8 mouse cellular contexts compared by ENCODE assay signal in the genomic region with DNA sequence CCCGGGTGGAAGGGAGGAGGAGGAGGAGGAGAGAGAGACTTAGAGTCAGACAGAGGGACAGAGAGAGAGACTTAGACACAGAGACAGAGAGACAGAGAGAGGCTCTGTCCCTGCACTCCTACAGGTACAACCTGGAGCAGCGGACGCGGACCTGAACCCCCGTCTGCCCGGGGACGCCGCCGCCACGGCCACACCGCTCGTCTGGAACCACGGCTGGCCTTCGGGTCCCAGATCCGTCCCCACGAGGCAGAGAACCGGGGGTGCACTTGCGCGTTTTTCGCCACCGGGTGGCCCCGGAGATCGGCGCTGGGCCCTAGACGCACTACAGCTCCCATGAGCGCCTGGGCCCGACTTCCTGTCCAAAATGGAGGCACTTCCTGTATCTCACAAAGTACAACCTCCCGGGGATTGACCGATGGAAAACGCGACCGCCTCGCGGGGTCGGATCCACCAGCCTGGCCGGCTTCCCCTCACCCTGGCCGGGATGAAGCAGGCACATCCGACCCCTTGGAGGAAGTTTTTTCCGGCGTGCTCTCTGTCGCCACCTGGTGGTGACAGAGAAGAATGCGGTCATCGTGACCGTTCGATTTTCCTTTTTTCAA. TPM values are rescaled to one million over a fixed set of nuclear protein-coding genes. Genes with fewer than 3 reads are reported as not detected.
A peak's percentile ranks its signal among the peaks of the same experiment; 100 is the strongest.
DNase-seq lines count a peak whose midpoint lies in the region; ATAC-seq and TF ChIP-seq lines count a peak whose summit lies in the region.
"Not testable (repeated sequence)": the region's sequence is repeated elsewhere in the genome, so short reads cannot be mapped to it uniquely, and the experiment has no call there.

A gene (minus strand): TSS at position 324 of the 602 bp plus-strand sequence.

- peak; percentile 76 to 88 (median 76) for TF ChIP-seq CTCF in MEL (IDR thresholded peaks at IDR 0.05 in 2 of 3, conservative IDR thresholded peaks at IDR 0.05 in 1 of 3; ENCODE audit: control insufficient read depth in 1 of 3, insufficient read depth in 1 of 3, low read depth in 2 of 3, low read length in 3 of 3, poor library complexity in 1 of 3, severe bottlenecking in 1 of 3)

- H3K36me3 ChIP-seq in MEL (ENCODE audit: control insufficient read depth in 1 of 2, insufficient read depth in 2 of 2, low read length in 2 of 2) = not testable (repeated sequence)
- peaks cover 12% of the 10 kb centered on the region for H3K36me3 ChIP-seq in hindbrain, embryonic 13.5 days

- H3K9me3 ChIP-seq in MEL (replicated peaks; ENCODE audit: insufficient read depth, low read length); hindbrain, embryonic 13.5 days: not testable (repeated sequence)

- H3K9ac ChIP-seq in MEL (ENCODE audit: control insufficient read depth, low read depth, low read length, poor library complexity, severe bottlenecking) = not testable (repeated sequence)
- H3K9ac ChIP-seq in hindbrain, embryonic 13.5 days = peak within 1 kb of the TSS; percentile 16

- H3K4me2 ChIP-seq in hindbrain, embryonic 13.5 days = peak within 1 kb of the TSS; percentile 34

- peak; percentile 30 for TF ChIP-seq RAD21 in MEL (IDR thresholded peaks at IDR 0.05; ENCODE audit: low read depth, low read length)

- not testable (repeated sequence) for H3K79me2 ChIP-seq in MEL (ENCODE audit: control insufficient read depth, insufficient read depth, low read length, poor library complexity)

- TF ChIP-seq POLR2A in MEL (IDR thresholded peaks at IDR 0.05; ENCODE audit: control insufficient read depth in 1 of 2, insufficient read depth in 1 of 2, low read depth in 1 of 2, low read length in 2 of 2, poor library complexity in 1 of 2) = not testable (repeated sequence)

- peak within 1 kb of the TSS; percentile 10 to 47; a peak in 3 of 4 replicates for H3K4me3 ChIP-seq in MEL (ENCODE audit: control insufficient read depth in 1 of 2, insufficient read depth in 1 of 2, low read depth in 2 of 2, low read length in 2 of 2)
- peak within 1 kb of the TSS; percentile 35 for H3K4me3 ChIP-seq in hindbrain, embryonic 13.5 days

- peak; percentile 75 for DNase-seq in MEL (ENCODE audit: low read depth, low spot score)
- peak; percentile 92 to 93 for DNase-seq in cerebellum, postnatal 10 days
- peak; percentile 92 to 95 for DNase-seq in frontal cortex, postnatal 14 days (ENCODE audit: low spot score in 2 of 2)
- peak; percentile 86 to 90 for DNase-seq in layer of hippocampus, postnatal 36 days
- peak; percentile 91 for DNase-seq in lung, postnatal 25 days (ENCODE audit: low spot score)
- peak; percentile 55 for DNase-seq in retina, adult 2 months (ENCODE audit: low read depth, low spot score)
- peak; percentile 90 for DNase-seq in thymus, postnatal 25 days

- WGBS in hindbrain, embryonic 13.5 days = 42% methylated on average over 45 of the region's 45 CpGs

- not testable (repeated sequence) for H3K27me3 ChIP-seq in MEL (ENCODE audit: control insufficient read depth in 1 of 2, insufficient read depth in 2 of 2, low read length in 2 of 2); hindbrain, embryonic 13.5 days

- H3K27ac ChIP-seq in MEL (ENCODE audit: control insufficient read depth, low read depth, low read length) = not testable (repeated sequence)
- peak within 1 kb of the TSS; percentile 52 for H3K27ac ChIP-seq in hindbrain, embryonic 13.5 days

- not testable (repeated sequence) for TF ChIP-seq EP300 in MEL (IDR thresholded peaks at IDR 0.05; ENCODE audit: low read depth in 1 of 2, low read length in 2 of 2)

- ATAC-seq in hindbrain, embryonic 13.5 days (ENCODE audit: low FRiP score) = peak; percentile 99

- not testable (repeated sequence) for H3K4me1 ChIP-seq in MEL (ENCODE audit: control insufficient read depth in 1 of 2, insufficient read depth in 2 of 2, low read length in 2 of 2); hindbrain, embryonic 13.5 days (replicated peaks)

TF ChIP-seq in MEL, 35 proteins besides CTCF, POLR2A, EP300 and RAD21:
- TF ChIP-seq SMC3 (IDR thresholded peaks at IDR 0.05; ENCODE audit: low read depth, low read length) = peak; percentile 82
- peak; percentile 92 for TF ChIP-seq HCFC1 (IDR thresholded peaks at IDR 0.05; ENCODE audit: low read depth, low read length)
- peak; percentile 99 for TF ChIP-seq TBP (IDR thresholded peaks at IDR 0.05; ENCODE audit: low read depth, low read length)
- TF ChIP-seq UBTF (IDR thresholded peaks at IDR 0.05; ENCODE audit: borderline replicate concordance, insufficient read depth, low read depth, low read length) = peak; percentile 100

RNA-seq across cellular contexts. Expression of the gene that starts here (rescaled TPM):
- 0.42 and 0.72 TPM in 2 replicates for total RNA-seq in MEL (2012; rRNA removed)
- polyA plus RNA-seq in MEL (2012; ENCODE audit: insufficient read depth in 1 of 2, insufficient read length in 2 of 2, low read depth in 1 of 2, low replicate concordance in 2 of 2, missing spikeins in 1 of 2) = 1 to 10 TPM in 1 of 2 experiments, not detected in 1; 1.5 TPM
- polyA plus RNA-seq in hindbrain, embryonic 13.5 days (2015; fragmentation: Nextera tagmentation; extraction: Ambion mirVana) = 6.7 and 7.4 TPM in 2 replicates
- 10 to 100 TPM; 11.2 to 14.1 TPM for total RNA-seq in layer of hippocampus, postnatal 36 days (2021)
